Mouse (Mus musculus): ENCODE data around the gene Serpinh1. TPM values are rescaled to one million over a fixed set of nuclear protein-coding genes. Genes with fewer than 3 reads are reported as not detected.
A peak's percentile ranks its signal among the peaks of the same experiment; 100 is the strongest.

Serpinh1 gene
- polyA plus RNA-seq, 1 experiment: not detected

DNA sequence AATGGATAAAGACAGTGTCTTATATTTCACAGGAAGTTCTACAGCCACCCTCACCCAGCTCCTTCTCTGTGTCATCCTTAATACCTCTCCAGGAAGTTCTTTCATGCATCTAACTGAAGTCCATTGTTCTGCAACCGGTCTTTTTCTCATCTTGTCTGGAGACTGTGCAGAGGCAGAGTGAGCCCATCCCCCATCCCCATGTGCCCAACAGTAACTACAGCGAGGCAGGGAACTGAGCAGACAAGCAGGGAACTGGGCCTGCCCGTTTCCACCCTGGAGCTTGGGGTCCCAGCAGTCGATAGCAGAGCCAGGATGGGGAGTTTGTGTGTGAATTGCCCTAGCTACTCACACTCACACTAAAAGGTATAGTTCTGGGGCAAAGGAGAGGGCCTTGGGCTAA is 37.5 kb upstream of the Serpinh1 start:
- peaks cover 86% of the 10 kb centered on the region for H3K4me1 ChIP-seq (ENCODE audit: control insufficient read depth, insufficient read depth, low read length)
- WGBS: 23% methylated on average over 4 of the region's 4 CpGs
- no peak overlapping the region for H3K27ac ChIP-seq (ENCODE audit: insufficient read depth, low read depth, low read length)
- no peak for TF ChIP-seq CTCF (IDR thresholded peaks at IDR 0.05; ENCODE audit: insufficient read depth, low read depth, low read length)
- TF ChIP-seq POLR2A (IDR thresholded peaks at IDR 0.05; ENCODE audit: insufficient read depth, low read depth, low read length): no peak
- no peak overlapping the region for H3K4me3 ChIP-seq (ENCODE audit: insufficient read depth, low read depth, low read length)

DNA sequence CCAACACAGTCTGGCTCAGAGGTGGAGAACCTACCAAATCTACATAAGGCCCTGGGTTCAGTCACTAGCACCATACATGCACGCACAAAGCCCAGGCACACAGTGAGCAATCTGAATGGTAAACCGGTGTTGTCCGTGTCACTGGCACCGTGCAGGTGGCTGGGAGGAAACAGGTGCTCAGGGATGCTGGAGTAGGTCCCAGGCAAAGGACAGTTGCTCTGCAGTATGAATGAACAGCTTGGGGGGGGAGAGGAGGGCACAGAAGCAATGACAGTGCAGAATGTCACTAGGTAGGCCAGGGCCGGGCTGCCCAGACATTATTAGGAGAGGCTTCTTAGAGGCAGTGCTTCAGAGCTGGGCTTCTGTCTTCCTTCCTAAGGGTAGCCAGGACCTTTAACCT is 34.3 kb upstream of the Serpinh1 start:
- no peak overlapping the region for H3K4me3 ChIP-seq (ENCODE audit: insufficient read depth, low read depth, low read length)
- 86% methylated on average over 5 of the region's 5 CpGs for WGBS
- TF ChIP-seq POLR2A (IDR thresholded peaks at IDR 0.05; ENCODE audit: insufficient read depth, low read depth, low read length) (no peak), CTCF (IDR thresholded peaks at IDR 0.05; ENCODE audit: insufficient read depth, low read depth, low read length) (no peak)
- no peak overlapping the region for H3K27ac ChIP-seq (ENCODE audit: insufficient read depth, low read depth, low read length)
- H3K4me1 ChIP-seq (ENCODE audit: control insufficient read depth, insufficient read depth, low read length): peaks cover 69% of the 10 kb centered on the region

DNA sequence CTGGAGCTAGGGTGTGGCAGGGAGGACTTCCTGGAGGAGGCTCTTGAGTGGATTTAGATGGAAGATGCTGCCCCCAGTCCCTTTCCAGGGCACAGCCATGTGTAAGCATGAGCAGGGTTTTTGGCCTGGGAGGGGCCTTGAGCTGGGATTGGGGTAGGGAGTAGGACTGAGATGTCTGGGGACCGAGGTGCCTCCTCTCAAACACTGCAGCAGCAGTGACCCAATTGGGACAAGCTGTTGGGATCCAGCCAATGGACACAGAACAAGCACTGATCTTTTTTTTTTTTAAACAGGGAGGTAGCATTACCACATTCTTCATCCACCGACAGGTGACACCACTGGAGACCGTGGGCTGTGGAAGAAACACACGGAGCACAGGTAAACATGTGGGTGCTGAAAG is 33.8 kb upstream of the Serpinh1 start:
- H3K27ac ChIP-seq (ENCODE audit: insufficient read depth, low read depth, low read length): no peak overlapping the region
- 80% methylated on average over 4 of the region's 4 CpGs for WGBS
- TF ChIP-seq CTCF (IDR thresholded peaks at IDR 0.05; ENCODE audit: insufficient read depth, low read depth, low read length): no peak
- no peak for TF ChIP-seq POLR2A (IDR thresholded peaks at IDR 0.05; ENCODE audit: insufficient read depth, low read depth, low read length)
- peaks cover 64% of the 10 kb centered on the region for H3K4me1 ChIP-seq (ENCODE audit: control insufficient read depth, insufficient read depth, low read length)
- no peak overlapping the region for H3K4me3 ChIP-seq (ENCODE audit: insufficient read depth, low read depth, low read length)

- peaks cover 56% of the 10 kb centered on the region for H3K4me1 ChIP-seq (ENCODE audit: control insufficient read depth, insufficient read depth, low read length)
- TF ChIP-seq CTCF (IDR thresholded peaks at IDR 0.05; ENCODE audit: insufficient read depth, low read depth, low read length) (no peak), POLR2A (IDR thresholded peaks at IDR 0.05; ENCODE audit: insufficient read depth, low read depth, low read length) (no peak)
- WGBS: 48% methylated on average over 5 of the region's 5 CpGs
- H3K27ac ChIP-seq (ENCODE audit: insufficient read depth, low read depth, low read length): no peak overlapping the region
- H3K4me3 ChIP-seq (ENCODE audit: insufficient read depth, low read depth, low read length): no peak overlapping the region; the same call in 1 of the 2 replicates
Measured at GRCm38 (mm10) chr7:99386030-99386429, 33.0 kb upstream of the Serpinh1 start.

DNA sequence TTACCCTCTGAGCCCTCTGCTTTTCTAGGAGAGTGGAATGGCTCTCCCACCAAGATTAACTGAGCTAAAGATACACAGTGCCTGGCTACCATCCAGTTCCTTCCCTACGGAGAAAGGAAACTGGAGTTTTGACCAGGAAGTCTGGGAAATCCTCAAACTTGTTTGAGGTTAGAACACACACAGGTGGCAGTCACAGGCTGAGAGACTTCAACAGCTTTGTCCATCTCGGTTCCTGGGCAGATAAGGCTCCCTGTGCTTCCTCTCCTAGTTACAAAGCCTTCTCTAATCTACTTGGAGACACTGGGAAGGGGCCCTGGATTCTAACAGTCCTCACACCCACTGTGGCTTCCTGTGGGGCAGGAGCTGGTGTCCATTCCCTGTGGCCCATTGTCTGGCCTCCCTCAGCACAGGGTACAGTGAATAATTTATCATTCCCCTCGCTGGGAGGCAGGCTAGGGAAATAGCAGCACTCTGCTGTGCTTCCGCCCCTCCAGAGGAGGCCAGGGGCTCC is 31.1 kb upstream of the Serpinh1 start:
- H3K27ac ChIP-seq (ENCODE audit: insufficient read depth, low read depth, low read length): peak overlapping the region; percentile 58
- 14% methylated on average over 4 of the region's 4 CpGs for WGBS
- peak overlapping the region; percentile 58 for H3K4me3 ChIP-seq (ENCODE audit: insufficient read depth, low read depth, low read length)
- H3K4me1 ChIP-seq (ENCODE audit: control insufficient read depth, insufficient read depth, low read length): peaks cover 43% of the 10 kb centered on the region
- TF ChIP-seq CTCF (IDR thresholded peaks at IDR 0.05; ENCODE audit: insufficient read depth, low read depth, low read length): no peak
- TF ChIP-seq POLR2A (IDR thresholded peaks at IDR 0.05; ENCODE audit: insufficient read depth, low read depth, low read length): no peak

DNA sequence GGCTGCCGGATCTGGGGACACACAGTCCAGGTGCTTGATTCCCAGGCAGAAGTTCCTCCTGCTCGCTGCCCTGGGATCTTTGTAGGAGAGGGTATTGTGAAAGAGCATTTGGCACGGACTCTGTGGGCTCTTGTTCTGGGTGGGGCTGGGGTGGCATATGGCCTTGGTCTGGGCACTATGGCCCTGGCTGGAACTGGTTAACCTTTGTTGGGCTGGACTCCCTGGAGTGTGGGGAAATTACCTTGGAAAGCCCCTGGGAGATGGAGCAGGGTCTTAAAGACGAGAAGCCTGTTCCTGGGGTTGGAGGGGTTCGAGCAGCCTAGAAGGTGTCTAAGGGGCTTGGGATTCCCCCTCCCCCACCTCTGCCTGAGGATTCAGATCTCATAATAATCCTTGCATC is 30.2 kb upstream of the Serpinh1 start:
- WGBS: 32% methylated on average over 5 of the region's 5 CpGs
- Histone ChIP-seq H3K27ac (ENCODE audit: insufficient read depth, low read depth, low read length) (peak overlapping the region; percentile 58), H3K4me1 (ENCODE audit: control insufficient read depth, insufficient read depth, low read length) (peaks cover 37% of the 10 kb centered on the region), H3K4me3 (ENCODE audit: insufficient read depth, low read depth, low read length) (peak overlapping the region; percentile 58)
- TF ChIP-seq POLR2A (IDR thresholded peaks at IDR 0.05; ENCODE audit: insufficient read depth, low read depth, low read length): no peak
- TF ChIP-seq CTCF (IDR thresholded peaks at IDR 0.05; ENCODE audit: insufficient read depth, low read depth, low read length): no peak

DNA sequence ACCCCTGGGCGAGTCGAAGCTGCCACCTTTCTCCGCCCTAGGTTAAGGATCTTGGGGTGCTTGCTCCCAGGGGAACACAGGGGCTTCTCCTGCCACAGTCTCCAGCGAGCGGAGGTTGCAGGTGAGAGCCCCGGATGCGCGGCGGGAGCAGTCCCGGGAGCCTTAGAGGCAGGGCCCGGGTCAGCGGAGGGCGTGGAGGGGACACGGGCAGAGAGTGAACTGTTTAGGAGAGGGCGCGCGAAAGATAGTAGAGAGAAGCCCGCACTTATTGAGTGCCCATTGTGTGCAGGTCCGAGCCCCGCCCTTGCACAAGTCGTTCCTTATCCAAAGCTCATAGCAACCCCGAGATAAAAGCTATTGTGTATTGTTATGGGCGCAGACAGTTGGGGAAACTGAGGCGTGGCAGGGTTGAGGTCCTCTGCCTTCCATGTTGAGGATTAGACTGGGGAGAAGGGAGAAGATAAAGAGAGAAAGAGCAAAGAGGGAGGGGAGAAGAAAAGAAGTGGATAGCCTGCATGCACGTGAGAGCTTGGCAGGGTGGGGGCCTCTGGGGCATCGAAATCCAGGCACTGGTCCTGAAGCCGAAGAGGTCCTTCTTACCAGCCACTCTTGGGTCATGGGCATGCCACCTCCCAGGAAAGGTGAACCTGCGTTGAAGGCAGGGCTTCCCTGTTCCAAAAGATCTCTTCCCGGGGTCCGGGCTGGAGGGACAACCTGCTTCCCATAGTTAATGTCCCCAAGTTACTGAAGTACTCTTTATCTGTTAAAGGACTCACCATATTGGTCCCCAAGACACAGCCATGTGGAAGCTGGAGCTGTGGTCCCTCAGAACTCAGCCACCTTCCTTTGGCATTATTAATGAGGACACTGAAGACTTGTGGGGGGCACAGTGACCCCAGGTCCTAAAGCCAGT is 29.3 kb upstream of the Serpinh1 start:
- TF ChIP-seq CTCF (IDR thresholded peaks at IDR 0.05; ENCODE audit: insufficient read depth, low read depth, low read length): no peak
- no peak for TF ChIP-seq POLR2A (IDR thresholded peaks at IDR 0.05; ENCODE audit: insufficient read depth, low read depth, low read length)
- Histone ChIP-seq H3K4me3 (ENCODE audit: insufficient read depth, low read depth, low read length) (peak overlapping the region; percentile 58), H3K27ac (ENCODE audit: insufficient read depth, low read depth, low read length) (peak overlapping the region; percentile 58), H3K4me1 (ENCODE audit: control insufficient read depth, insufficient read depth, low read length) (peaks cover 32% of the 10 kb centered on the region)
- 8% methylated on average over 30 of the region's 30 CpGs for WGBS

DNA sequence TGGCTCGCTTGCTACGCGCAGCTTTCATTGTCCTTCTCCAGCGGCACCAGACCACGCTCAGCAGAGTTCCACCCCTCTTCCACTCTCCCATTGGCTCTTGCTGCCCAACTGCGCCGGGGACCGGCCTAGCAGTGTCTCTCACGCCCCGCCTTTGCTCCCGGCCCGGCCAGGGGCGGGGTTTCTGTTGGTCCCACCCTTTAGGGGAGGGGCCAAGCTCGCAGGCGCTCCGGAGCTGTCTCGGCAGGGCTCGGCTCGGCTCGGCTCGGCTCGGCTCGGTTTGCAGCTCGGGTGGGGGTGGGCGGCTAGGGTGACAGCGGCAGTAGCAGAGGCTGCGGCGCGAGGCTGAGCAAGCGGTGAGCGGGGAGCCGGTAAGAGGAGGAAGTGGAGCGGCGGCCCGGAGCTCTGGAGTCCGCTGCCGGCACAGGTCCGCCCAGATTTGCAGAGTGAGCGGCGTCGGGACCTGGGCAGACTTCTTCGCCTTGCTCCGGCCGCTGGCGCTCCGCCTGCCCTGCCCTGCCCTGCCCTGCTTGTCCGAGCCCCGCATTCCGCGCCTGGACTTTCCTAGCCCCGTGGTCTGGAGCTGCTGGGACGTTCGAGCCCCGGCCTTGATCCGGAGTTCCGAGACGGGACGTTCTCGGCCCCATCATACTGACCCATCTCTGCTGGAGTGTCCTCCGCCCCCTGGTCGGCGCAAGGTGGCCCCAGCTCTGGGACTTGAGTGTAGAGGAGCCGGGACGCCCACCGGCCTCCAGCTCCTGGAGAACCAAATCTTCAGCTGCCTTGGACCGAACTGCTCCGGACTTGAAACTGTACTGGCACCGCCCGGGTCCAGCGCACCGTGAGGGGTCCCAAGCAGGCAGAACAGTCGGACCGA is 28.4 kb upstream of the Serpinh1 start, which contains the start of gene Gdpd5:
Gene Gdpd5, plus strand, starts transcription at position 201 of the 874 bp plus-strand sequence.
- WGBS: under 1% methylated on average over 73 of the region's 73 CpGs
- Histone ChIP-seq H3K4me3 (ENCODE audit: insufficient read depth, low read depth, low read length) (peak within 1 kb of the TSS; percentile 58), H3K27ac (ENCODE audit: insufficient read depth, low read depth, low read length) (peak within 1 kb of the TSS; percentile 90), H3K4me1 (ENCODE audit: control insufficient read depth, insufficient read depth, low read length) (peaks cover 24% of the 10 kb centered on the region)
- TF ChIP-seq POLR2A (IDR thresholded peaks at IDR 0.05; ENCODE audit: insufficient read depth, low read depth, low read length) (peak; percentile 76), CTCF (IDR thresholded peaks at IDR 0.05; ENCODE audit: insufficient read depth, low read depth, low read length) (no peak)
